9 mouse cellular contexts compared by ENCODE assay signal in genomic region chr12:80150624-80151023, GRCm38 (mm10). TPM values are rescaled to one million over a fixed set of nuclear protein-coding genes. Genes with fewer than 3 reads are reported as not detected.
DNase-seq lines count a peak whose midpoint lies in the region; ATAC-seq and TF ChIP-seq lines count a peak whose summit lies in the region.
"Had no signal": no experiment of that assay in that cellular context is flagged by ENCODE, and none has a peak within 500 bp of the region (broad histone marks: within the 10 kb centered on the region; RNA-seq: fewer than 3 reads in every experiment).

No protein-coding gene starts in this region.

- H3K4me1 ChIP-seq in heart, embryonic 15.5 days (replicated peaks) = peaks cover 12% of the 10 kb centered on the region; the same call in 1 of the 2 replicates
- H3K4me1 ChIP-seq in heart, adult 2 months (ENCODE audit: control insufficient read depth, insufficient read depth, low read length) = peaks cover 3% of the 10 kb centered on the region
- H3K4me1 ChIP-seq in lung, postnatal 0 days (ENCODE audit: insufficient read depth, low read depth, low read length) = no peaks in the 10 kb centered on the region; the same call in 1 of the 2 replicates

- no peaks in the 10 kb centered on the region for H3K9me3 ChIP-seq in heart, embryonic 15.5 days (replicated peaks)
- no peaks in the 10 kb centered on the region for H3K9me3 ChIP-seq in lung, postnatal 0 days (ENCODE audit: low read length)
- H3K9me3 ChIP-seq: limb, embryonic 15.5 days had no signal

- H3K9ac ChIP-seq in heart, embryonic 15.5 days = no peak overlapping the region
- H3K9ac ChIP-seq in heart, adult 2 months (ENCODE audit: low read depth, low read length) = no peak overlapping the region
- H3K9ac ChIP-seq in lung, postnatal 0 days (replicated peaks; ENCODE audit: low read depth) = no peak overlapping the region
- H3K9ac ChIP-seq: limb, embryonic 15.5 days had no signal

- H3K27me3 ChIP-seq in heart, embryonic 15.5 days = no peaks in the 10 kb centered on the region
- H3K27me3 ChIP-seq in heart, adult 2 months (ENCODE audit: control insufficient read depth, insufficient read depth, low read length) = no peaks in the 10 kb centered on the region
- H3K27me3 ChIP-seq in lung, postnatal 0 days (replicated peaks; ENCODE audit: insufficient read depth, low read length) = no peaks in the 10 kb centered on the region
- H3K27me3 ChIP-seq: limb, embryonic 15.5 days had no signal

- no peaks in the 10 kb centered on the region for H3K79me2 ChIP-seq in heart, adult 2 months (replicated peaks; ENCODE audit: control insufficient read depth, insufficient read depth, low read length)

- TF ChIP-seq POLR2A in heart, adult 2 months (IDR thresholded peaks at IDR 0.05; ENCODE audit: insufficient read depth, low read depth, low read length) = no peak

- 37% methylated on average over 8 of the region's 8 CpGs for WGBS in heart, embryonic 15.5 days
- WGBS in heart, adult 2 months = 47% methylated on average over 8 of the region's 8 CpGs
- WGBS in lung, postnatal 0 days = 34% methylated on average over 8 of the region's 8 CpGs

- no peak for ATAC-seq in heart, embryonic 15.5 days (replicated peaks; ENCODE audit: insufficient number of reproducible peaks, insufficient read depth, low FRiP score, low read depth)
- no peak for ATAC-seq in lung, postnatal 0 days

- no peak overlapping the region for H3K4me3 ChIP-seq in heart, embryonic 15.5 days
- no peak overlapping the region for H3K4me3 ChIP-seq in heart, adult 2 months
- no peak overlapping the region for H3K4me3 ChIP-seq in lung, postnatal 0 days (ENCODE audit: low read depth, low read length)
- H3K4me3 ChIP-seq: limb, embryonic 15.5 days had no signal

- no peak for DNase-seq in heart, adult 2 months
- peak; percentile 73 for DNase-seq in adrenal gland, postnatal 14 days
- DNase-seq in induced T-regulatory cell, adult 2 months (ENCODE audit: low read depth) = peak; percentile 42
- DNase-seq in lung, postnatal 0 days (ENCODE audit: low spot score) = peak; percentile 48
- no peak for DNase-seq in layer of hippocampus, adult 18-20 months (ENCODE audit: low spot score in 2 of 2)
- DNase-seq in ovary, postnatal 14 days (ENCODE audit: low spot score) = no peak
- DNase-seq in cerebellum, postnatal 36 days = no peak

- H3K4me2 ChIP-seq in heart, embryonic 15.5 days = peak overlapping the region; percentile 26
- H3K4me2 ChIP-seq in lung, postnatal 0 days (replicated peaks; ENCODE audit: low read depth, low read length) = no peak overlapping the region
- H3K4me2 ChIP-seq: limb, embryonic 15.5 days had no signal

- intact Hi-C loops in heart, adult 2 months (cut with DNase I) = no loop called here

- H3K36me3 ChIP-seq in heart, embryonic 15.5 days = no peaks in the 10 kb centered on the region
- H3K36me3 ChIP-seq in heart, adult 2 months (ENCODE audit: control insufficient read depth, insufficient read depth, low read length) = no peaks in the 10 kb centered on the region
- no peaks in the 10 kb centered on the region for H3K36me3 ChIP-seq in lung, postnatal 0 days (ENCODE audit: insufficient read depth, low read length)
- H3K36me3 ChIP-seq: limb, embryonic 15.5 days had no signal

- TF ChIP-seq EP300 in heart, adult 2 months (IDR thresholded peaks at IDR 0.05; ENCODE audit: insufficient read depth, low read depth, low read length) = no peak
- TF ChIP-seq EP300 in lung, postnatal 0 days (IDR thresholded peaks at IDR 0.05) = no peak

- no peak overlapping the region for H3K27ac ChIP-seq in heart, embryonic 15.5 days
- no peak overlapping the region for H3K27ac ChIP-seq in heart, adult 2 months
- H3K27ac ChIP-seq in lung, postnatal 0 days (ENCODE audit: low read length) = no peak overlapping the region
- H3K27ac ChIP-seq: limb, embryonic 15.5 days had no signal

- TF ChIP-seq CTCF in heart, adult 2 months (IDR thresholded peaks at IDR 0.05) = no peak
- TF ChIP-seq CTCF in lung, postnatal 0 days (IDR thresholded peaks at IDR 0.05) = no peak

RNA-seq across cellular contexts. Expression of gene Zfp36l1, which starts 37.8 kb away (rescaled TPM):
- 94.7 and 107 TPM in 2 replicates for polyA plus RNA-seq in heart, embryonic 15.5 days (2015; fragmentation: Nextera tagmentation; extraction: Ambion mirVana)
- 10 to 100 TPM; 74.4 to 79.4 TPM for total RNA-seq in heart, adult 2 months (2021)
- polyA plus RNA-seq in heart, adult 2 months (2012; rRNA removed) = 43.3 and 65.0 TPM in 2 replicates
- total RNA-seq in adrenal gland, postnatal 14 days (2021) = 197 and 204 TPM in 2 replicates
- 123 and 145 TPM in 2 replicates for polyA plus RNA-seq in lung, postnatal 0 days (2015; fragmentation: Nextera tagmentation; extraction: Ambion mirVana)
- total RNA-seq in layer of hippocampus, adult 18-20 months (2021) = 10 to 100 TPM; 40.0 to 53.4 TPM

Comparison
In these comparisons a context has a peak if more than half of its experiments do, and no peak if none do; other contexts are left out.
1. DNase-seq: peak in adrenal gland, postnatal 14 days (single experiment), induced T-regulatory cell, adult 2 months (single experiment) and lung, postnatal 0 days (single experiment); none in heart, adult 2 months (0 of 2), layer of hippocampus, adult 18-20 months (0 of 2), ovary, postnatal 14 days (single experiment) and cerebellum, postnatal 36 days (0 of 2).